15 mouse cellular contexts compared by ENCODE assay signal in genomic region chr4:105819796-105820511, GRCm38 (mm10). TPM values are rescaled to one million over a fixed set of nuclear protein-coding genes. Genes with fewer than 3 reads are reported as not detected.
DNase-seq lines count a peak whose midpoint lies in the region; ATAC-seq and TF ChIP-seq lines count a peak whose summit lies in the region.
"Had no signal": no experiment of that assay in that cellular context is flagged by ENCODE, and none has a peak within 500 bp of the region (broad histone marks: within the 10 kb centered on the region; RNA-seq: fewer than 3 reads in every experiment).

No protein-coding gene starts in this region.

- no peaks in the 10 kb centered on the region for H3K9me3 ChIP-seq in intestine, embryonic 14.5 days (ENCODE audit: control insufficient read depth, low read length)
- no peaks in the 10 kb centered on the region for H3K9me3 ChIP-seq in intestine, postnatal 0 days (ENCODE audit: control insufficient read depth)

- no peak for ATAC-seq in intestine, embryonic 14.5 days (replicated peaks; ENCODE audit: low FRiP score, low TSS enrichment, low read depth)
- no peak for ATAC-seq in intestine, postnatal 0 days

- no peak overlapping the region for H3K4me2 ChIP-seq in intestine, embryonic 14.5 days (ENCODE audit: low read length)
- no peak overlapping the region for H3K4me2 ChIP-seq in intestine, postnatal 0 days (replicated peaks; ENCODE audit: low read depth)
- H3K4me2 ChIP-seq: hindbrain, embryonic 14.5 days had no signal

- no peak for DNase-seq in intestine, embryonic 14.5 days (ENCODE audit: low spot score)
- DNase-seq in adipocyte (ENCODE audit: low spot score): peak; percentile 22
- DNase-seq in layer of hippocampus, adult 18-20 months (ENCODE audit: low spot score in 2 of 2): peak; percentile 6 to 46
- peak; percentile 57 for DNase-seq in lung, postnatal 36 days
- no peak for DNase-seq in T-cell, adult 2 months (ENCODE audit: low spot score)
- DNase-seq in spleen, postnatal 14 days (ENCODE audit: low spot score in 2 of 2): no peak
- DNase-seq in spleen, postnatal 10 days (ENCODE audit: low spot score in 2 of 2): no peak
- DNase-seq: midbrain, embryonic 14.5 days; spleen, adult 18-20 months had no signal

- H3K27me3 ChIP-seq in intestine, embryonic 14.5 days (replicated peaks; ENCODE audit: control insufficient read depth, insufficient read depth, low read length): no peaks in the 10 kb centered on the region
- no peaks in the 10 kb centered on the region for H3K27me3 ChIP-seq in intestine, postnatal 0 days (replicated peaks; ENCODE audit: control insufficient read depth, insufficient read depth, low read length)

- TF ChIP-seq CTCF in intestine, postnatal 0 days (IDR thresholded peaks at IDR 0.05; ENCODE audit: low read depth): no peak

- 39% methylated on average over 7 of the region's 7 CpGs for WGBS in intestine, embryonic 14.5 days
- WGBS in intestine, postnatal 0 days: 62% methylated on average over 7 of the region's 7 CpGs

- no peaks in the 10 kb centered on the region for H3K4me1 ChIP-seq in intestine, embryonic 14.5 days (replicated peaks; ENCODE audit: control insufficient read depth, insufficient read depth, low read length)
- H3K4me1 ChIP-seq in intestine, postnatal 0 days (replicated peaks; ENCODE audit: control insufficient read depth, insufficient read depth, low read length): no peaks in the 10 kb centered on the region

- no peak overlapping the region for H3K4me3 ChIP-seq in intestine, embryonic 14.5 days (ENCODE audit: low read depth, low read length)
- H3K4me3 ChIP-seq in intestine, postnatal 0 days (ENCODE audit: low read depth, low read length): no peak overlapping the region

- H3K9ac ChIP-seq in intestine, embryonic 14.5 days (ENCODE audit: low read length): no peak overlapping the region
- H3K9ac ChIP-seq in intestine, postnatal 0 days (ENCODE audit: low read depth, low read length): no peak overlapping the region
- H3K9ac ChIP-seq: hindbrain, embryonic 14.5 days had no signal

- H3K36me3 ChIP-seq in intestine, embryonic 14.5 days (ENCODE audit: control insufficient read depth, insufficient read depth, low read length): no peaks in the 10 kb centered on the region
- no peaks in the 10 kb centered on the region for H3K36me3 ChIP-seq in intestine, postnatal 0 days (ENCODE audit: control insufficient read depth, insufficient read depth)

- peak overlapping the region; percentile 57; the same call in 1 of the 2 replicates for H3K27ac ChIP-seq in intestine, embryonic 14.5 days (ENCODE audit: low read depth)
- H3K27ac ChIP-seq in intestine, postnatal 0 days (ENCODE audit: low read depth, low read length): no peak overlapping the region; the same call in 1 of the 2 replicates
- H3K27ac ChIP-seq: hindbrain, embryonic 14.5 days had no signal

RNA-seq across cellular contexts. Expression of gene Gm12728, which starts 30.3 kb away (rescaled TPM):
- not detected in 2 replicates for polyA plus RNA-seq in intestine, embryonic 14.5 days (2014; fragmentation: Nextera tagmentation; extraction: Ambion mirVana)
- not detected in 2 replicates for polyA plus RNA-seq in intestine, postnatal 0 days (2015; fragmentation: Nextera tagmentation; extraction: Ambion mirVana)
- not detected for total RNA-seq in layer of hippocampus, adult 18-20 months (2021)
- total RNA-seq: adrenal gland, adult 18-20 months; common myeloid progenitor, adult 5-6 weeks; gastrocnemius, adult 18-20 months; left cerebral cortex, postnatal 10 days had no signal
- polyA plus RNA-seq: hindbrain, embryonic 14.5 days; midbrain, embryonic 14.5 days had no signal

Comparison
In these comparisons a context has a peak if more than half of its experiments do, and no peak if none do; other contexts are left out.
1. DNase-seq: peak in adipocyte (single experiment), layer of hippocampus, adult 18-20 months (2 of 2) and lung, postnatal 36 days (single experiment); none in intestine, embryonic 14.5 days (single experiment), T-cell, adult 2 months (single experiment), spleen, postnatal 14 days (0 of 2) and spleen, postnatal 10 days (0 of 2).